Mouse (Mus musculus) hindbrain, embryonic 14.5 days (tissue): ENCODE results near the gene Dnajc12. TPM values are rescaled to one million over a fixed set of nuclear protein-coding genes. Genes with fewer than 3 reads are reported as not detected.

Experiments used
- ATAC-seq: fragments of 200-750 bp; cut with Nextera tagmentation; 2 replicates; pipeline ENCODE4 v1.8.0; 2017; ENCODE audit warnings: moderate number of reproducible peaks, mild to moderate bottlenecking, moderate TSS enrichment, moderate library complexity; ENCODE audit not compliant: low FRiP score
- DNase-seq: peaks from one replicate; pipeline ENCODE4 v3.0.0-alpha.2; 2015; ENCODE audit warnings: low spot score
- H3K27ac ChIP-seq: fragments of 300-500 bp; sonication (generic); 2 replicates; pipeline ENCODE4 v1.5.1; 2014; ENCODE audit warnings: mild to moderate bottlenecking, moderate library complexity
- H3K27me3 ChIP-seq: fragments of 300-500 bp; sonication (generic); 2 replicates; pipeline ENCODE4 v1.6.1; 2014; ENCODE audit warnings: mild to moderate bottlenecking, low read length, mixed read lengths; ENCODE audit not compliant: control insufficient read depth, insufficient read depth
- H3K36me3 ChIP-seq: fragments of 300-500 bp; sonication (generic); replicated peaks from 2 replicates; pipeline ENCODE4 v1.6.1; 2014; ENCODE audit not compliant: control insufficient read depth, insufficient read depth
- H3K4me1 ChIP-seq: fragments of 300-500 bp; sonication (generic); replicated peaks from 2 replicates; pipeline ENCODE4 v1.6.1; 2014; ENCODE audit warnings: antibody characterized with exemption, low read length, mixed read lengths; ENCODE audit not compliant: control insufficient read depth, insufficient read depth
- H3K4me2 ChIP-seq: fragments of 300-500 bp; sonication (generic); replicated peaks from 2 replicates; pipeline ENCODE4 v1.6.1; 2014; ENCODE audit warnings: mild to moderate bottlenecking, moderate library complexity
- H3K4me3 ChIP-seq: fragments of 300-500 bp; sonication (generic); replicated peaks from 2 replicates; pipeline ENCODE4 v1.5.1; 2014; ENCODE audit warnings: mild to moderate bottlenecking, low read length
- H3K9ac ChIP-seq: fragments of 300-500 bp; sonication (generic); 2 replicates; pipeline ENCODE4 v1.6.1; 2014
- H3K9me3 ChIP-seq: fragments of 300-500 bp; sonication (generic); 2 replicates; pipeline ENCODE4 v1.6.1; 2016; ENCODE audit warnings: low read length; ENCODE audit not compliant: control insufficient read depth
- WGBS: fragments of 180-500 bp; shearing (Covaris S2); extraction: QIAGEN DNeasy Blood & Tissue Kit; methylation state at CpG from one replicate; pipeline ENCODE4 v1.1.7; 2014; 5-methylcytosine and 5-hydroxymethylcytosine counted together
- polyA plus RNA-seq: library from polyadenylated mRNA; unstranded; fragments of >200 nt; fragmentation: Nextera tagmentation; extraction: Ambion mirVana; gene quantifications from 2 replicates; pipeline ENCODE4 v1.2.1, GENCODE M21; 2014

Gene Dnajc12
- polyA plus RNA-seq, 1 experiment from 2014 or later = 23.4 TPM

DNA sequence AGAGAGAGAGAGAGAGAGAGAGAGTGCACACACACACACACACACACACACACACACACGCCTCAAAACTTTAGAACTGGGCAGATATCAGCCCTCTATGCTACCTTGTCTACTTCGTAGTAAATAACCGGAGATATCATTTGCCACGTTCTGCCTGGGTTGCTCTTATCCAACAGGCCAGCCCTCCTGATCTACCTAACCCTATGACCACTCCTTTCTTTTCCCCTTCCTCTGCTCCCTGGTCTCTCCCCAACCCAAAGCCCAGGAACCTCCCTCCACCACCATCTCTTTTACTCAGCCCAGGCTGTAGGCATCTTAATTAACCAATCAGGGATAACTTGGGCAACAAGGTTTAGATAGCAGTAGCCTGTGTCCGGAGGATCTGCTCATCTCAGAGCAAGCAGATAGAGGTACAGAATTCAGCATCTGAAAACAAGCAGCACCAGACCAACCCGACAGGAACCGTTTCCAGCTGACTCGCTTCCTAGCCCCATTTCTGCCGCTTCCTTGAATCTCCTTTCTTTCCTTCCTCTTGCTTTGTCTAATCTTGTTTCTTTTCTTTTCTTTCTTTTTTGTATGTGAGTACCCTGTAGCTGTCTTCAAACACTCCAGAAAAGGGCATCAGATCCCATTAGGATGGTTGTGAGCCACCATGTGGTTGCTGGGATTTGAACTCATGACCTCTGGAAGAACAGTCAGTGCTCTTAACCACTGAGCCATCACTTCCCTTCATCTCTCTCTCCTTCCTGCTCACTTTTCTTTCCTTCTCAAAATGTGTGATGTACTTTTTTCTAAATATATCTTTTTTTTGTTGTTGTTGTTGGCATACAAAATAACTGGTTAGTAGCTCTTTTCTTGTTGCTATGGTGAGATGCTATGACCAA lies 41.6 kb downstream of the Dnajc12 start:
- 82% methylated on average over 9 of the region's 9 CpGs for WGBS
- Histone ChIP-seq H3K4me3 (no peak overlapping the region), H3K27ac (no peak overlapping the region), H3K36me3 (no peaks in the 10 kb centered on the region), H3K4me1 (no peaks in the 10 kb centered on the region), H3K9me3 (no peaks in the 10 kb centered on the region), H3K4me2 (no peak overlapping the region), H3K27me3 (no peaks in the 10 kb centered on the region), H3K9ac (no peak overlapping the region)
- no peak for DNase-seq
- no peak for ATAC-seq

DNA sequence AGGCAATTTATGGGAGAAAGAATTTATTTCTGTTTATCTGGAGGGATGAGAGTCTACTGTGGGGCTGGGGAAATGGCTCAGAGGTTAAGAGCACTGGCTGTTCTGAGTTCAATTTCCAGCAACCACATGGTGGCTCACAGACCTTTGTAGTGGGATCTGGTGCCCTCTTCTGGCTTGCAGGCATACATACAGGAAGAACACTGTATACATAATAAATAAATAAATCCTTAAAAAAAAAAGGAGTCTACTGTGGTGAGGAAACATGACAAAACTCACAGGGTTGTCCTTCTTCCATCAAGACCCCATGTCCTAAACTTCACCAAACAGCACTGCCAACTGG lies 42.2 kb downstream of the Dnajc12 start:
- ATAC-seq = no peak
- no peak for DNase-seq

DNA sequence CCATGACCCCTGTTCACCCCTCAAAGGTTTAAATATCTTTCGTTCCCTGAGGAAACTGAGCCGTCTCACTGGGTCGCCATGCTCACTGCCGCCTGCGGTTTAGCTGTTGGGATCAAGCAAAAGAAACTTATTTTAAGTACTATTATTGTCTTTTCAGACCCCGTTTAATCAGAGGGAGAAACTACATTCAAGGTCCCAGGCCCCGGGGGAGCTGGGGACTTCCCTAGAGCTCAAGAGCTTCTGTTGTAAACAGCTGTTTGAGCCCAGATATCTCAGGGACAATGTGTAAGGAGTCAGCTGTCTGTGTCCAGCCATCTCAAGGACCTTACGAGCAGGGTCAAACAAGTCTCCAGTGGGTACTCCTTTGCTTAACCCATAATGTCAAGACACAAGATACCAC lies 44.9 kb downstream of the Dnajc12 start:
- WGBS = 84% methylated on average over 8 of the region's 8 CpGs
- no peak for DNase-seq
- Histone ChIP-seq H3K4me1 (no peaks in the 10 kb centered on the region), H3K4me2 (no peak overlapping the region), H3K4me3 (no peak overlapping the region), H3K9ac (no peak overlapping the region), H3K27ac (no peak overlapping the region), H3K27me3 (no peaks in the 10 kb centered on the region), H3K36me3 (no peaks in the 10 kb centered on the region), H3K9me3 (no peaks in the 10 kb centered on the region)
- no peak for ATAC-seq

More for the DNA sequence above, 42.2 kb downstream of the Dnajc12 start:
- Histone ChIP-seq H3K27me3 (no peaks in the 10 kb centered on the region), H3K4me1 (no peaks in the 10 kb centered on the region), H3K4me2 (no peak overlapping the region), H3K9me3 (no peaks in the 10 kb centered on the region), H3K27ac (no peak overlapping the region), H3K9ac (no peak overlapping the region), H3K4me3 (no peak overlapping the region), H3K36me3 (no peaks in the 10 kb centered on the region)

DNA sequence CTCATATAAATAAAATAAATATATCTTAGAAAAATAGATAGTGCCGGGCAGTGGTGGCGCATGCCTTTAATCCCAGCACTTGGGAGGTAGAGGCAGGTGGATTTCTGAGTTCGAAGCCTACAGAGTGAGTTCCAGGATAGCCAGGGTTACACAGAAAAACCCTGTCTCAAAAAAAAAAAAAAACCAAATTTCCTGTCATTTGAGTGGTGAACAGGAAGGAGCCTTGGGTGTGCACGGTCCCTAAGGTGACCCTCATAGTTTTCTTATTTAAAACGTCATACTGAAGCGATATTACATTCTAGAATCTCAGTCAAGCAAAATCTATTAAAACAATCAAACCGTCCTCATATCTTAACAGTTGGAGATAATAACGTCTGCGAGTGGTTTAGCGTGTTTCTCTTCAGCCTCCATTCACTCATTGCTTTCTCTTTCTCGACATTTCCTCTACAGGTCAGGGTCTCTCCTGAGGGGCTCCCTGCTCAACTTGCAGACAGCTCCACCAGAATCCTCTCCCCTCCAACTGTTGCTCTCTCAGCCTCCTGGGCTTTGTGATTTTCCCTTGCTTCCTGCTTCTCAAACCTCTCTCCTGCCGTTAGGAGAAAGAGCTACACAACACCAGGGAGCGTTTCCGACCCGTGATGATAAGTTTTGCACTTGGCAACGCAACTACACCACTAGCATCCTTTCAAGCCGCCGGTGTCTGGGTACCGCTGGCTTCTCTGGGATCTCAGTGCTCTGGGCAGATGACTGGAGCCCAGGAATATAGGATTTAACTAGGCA lies 46.2 kb downstream of the Dnajc12 start:
- peak overlapping the region; percentile 51 for H3K4me3 ChIP-seq
- H3K36me3 ChIP-seq = no peaks in the 10 kb centered on the region
- ATAC-seq (no peak), DNase-seq (peak; percentile 29)
- peak overlapping the region; percentile 44 for H3K9ac ChIP-seq
- H3K4me1 ChIP-seq = no peaks in the 10 kb centered on the region
- no peaks in the 10 kb centered on the region for H3K27me3 ChIP-seq
- no peak overlapping the region for H3K27ac ChIP-seq
- peak overlapping the region; percentile 69 for H3K4me2 ChIP-seq
- H3K9me3 ChIP-seq = no peaks in the 10 kb centered on the region
- WGBS = 29% methylated on average over 19 of the region's 19 CpGs

DNA sequence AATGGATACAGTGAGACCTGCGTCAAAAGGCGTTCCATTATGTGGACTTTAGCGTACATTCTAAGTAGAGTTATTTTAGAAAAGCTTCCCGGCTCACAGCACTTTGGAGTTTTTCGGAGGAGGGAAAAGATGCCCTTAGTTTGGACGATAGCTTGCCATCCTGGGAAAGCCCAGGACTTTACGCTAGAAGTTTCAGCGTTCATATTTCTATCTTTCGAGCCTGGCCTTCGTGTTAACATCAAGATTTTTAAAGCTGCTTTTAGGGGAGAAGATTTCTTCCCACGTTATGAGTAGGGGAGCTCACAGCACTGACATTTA lies 46.7 kb downstream of the Dnajc12 start:
- no peaks in the 10 kb centered on the region for H3K36me3 ChIP-seq
- H3K4me2 ChIP-seq = peak overlapping the region; percentile 69
- no peak overlapping the region for H3K27ac ChIP-seq
- no peaks in the 10 kb centered on the region for H3K9me3 ChIP-seq
- no peaks in the 10 kb centered on the region for H3K27me3 ChIP-seq
- no peaks in the 10 kb centered on the region for H3K4me1 ChIP-seq
- peak overlapping the region; percentile 44 for H3K9ac ChIP-seq
- no peak; the same call in 1 of the 2 replicates for ATAC-seq
- WGBS = 4% methylated on average over 11 of the region's 11 CpGs
- H3K4me3 ChIP-seq = peak overlapping the region; percentile 51
- DNase-seq = peak; percentile 44

DNA sequence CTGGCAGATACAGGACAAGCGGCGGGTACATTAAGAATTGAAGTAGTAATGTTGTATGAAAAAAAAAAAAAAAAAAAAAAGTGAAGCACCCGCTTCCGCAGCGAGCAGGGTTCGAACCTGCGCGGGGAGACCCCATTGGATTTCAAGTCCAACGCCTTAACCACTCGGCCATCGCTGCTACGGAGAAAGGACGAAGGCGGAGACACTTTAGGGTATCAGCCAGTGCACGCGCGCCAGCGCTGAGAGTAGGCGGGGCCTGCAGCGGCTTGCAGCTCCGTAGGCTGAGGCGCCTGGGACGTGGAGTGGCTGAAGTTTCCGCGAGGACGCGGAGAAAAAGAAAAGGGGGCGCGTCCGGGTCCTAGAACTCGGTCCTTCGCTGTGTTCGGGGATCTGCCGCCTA lies 47.1 kb downstream of the Dnajc12 start:
- peak overlapping the region; percentile 44 for H3K9ac ChIP-seq
- no peaks in the 10 kb centered on the region for H3K9me3 ChIP-seq
- under 1% methylated on average over 34 of the region's 34 CpGs for WGBS
- peak overlapping the region; percentile 69 for H3K4me2 ChIP-seq
- H3K4me3 ChIP-seq = peak overlapping the region; percentile 51
- no peaks in the 10 kb centered on the region for H3K27me3 ChIP-seq
- no peaks in the 10 kb centered on the region for H3K4me1 ChIP-seq
- peak overlapping the region; percentile 12 for H3K27ac ChIP-seq
- no peaks in the 10 kb centered on the region for H3K36me3 ChIP-seq
- DNase-seq (peak; percentile 100), ATAC-seq (peak; percentile 92)

DNA sequence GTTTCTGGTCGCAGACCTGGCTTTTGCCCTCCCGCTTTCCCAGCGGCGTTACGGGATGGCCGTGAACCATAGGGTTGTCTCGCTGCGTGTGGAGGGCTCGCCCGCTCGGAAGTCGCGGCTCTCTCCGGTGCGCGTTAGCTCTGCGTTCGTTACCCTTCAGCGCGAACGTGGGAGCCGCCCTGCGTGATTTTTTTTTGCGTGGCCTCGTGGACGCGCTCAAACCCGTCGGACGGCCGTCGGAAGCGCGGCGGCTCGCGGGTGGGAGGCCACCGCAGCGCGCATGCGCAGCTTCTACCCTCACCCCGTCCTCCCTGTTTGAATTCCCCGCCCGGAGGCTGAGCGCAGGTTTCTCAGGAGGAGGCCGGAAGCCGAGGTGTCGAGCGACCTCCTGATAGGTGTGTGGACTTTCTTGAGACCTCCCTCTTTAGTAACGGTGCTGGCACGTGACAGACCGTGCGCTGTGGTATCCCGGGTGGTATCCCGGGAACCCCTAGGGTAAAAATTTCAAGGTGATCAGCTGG lies 47.6 kb downstream of the Dnajc12 start, which contains the start of gene Ctnna3:
Gene Ctnna3, plus strand, starts transcription at position 314 of the 521 bp plus-strand sequence.
- Histone ChIP-seq H3K9me3 (no peaks in the 10 kb centered on the region), H3K4me3 (peak within 1 kb of the TSS; percentile 51), H3K36me3 (no peaks in the 10 kb centered on the region), H3K4me2 (peak within 1 kb of the TSS; percentile 69), H3K4me1 (no peaks in the 10 kb centered on the region), H3K9ac (peak within 1 kb of the TSS; percentile 44), H3K27ac (peak within 1 kb of the TSS; percentile 12), H3K27me3 (no peaks in the 10 kb centered on the region)
- 0% methylated on average over 55 of the region's 55 CpGs for WGBS
- ATAC-seq (peak; percentile 96), DNase-seq (peak; percentile 92)

DNA sequence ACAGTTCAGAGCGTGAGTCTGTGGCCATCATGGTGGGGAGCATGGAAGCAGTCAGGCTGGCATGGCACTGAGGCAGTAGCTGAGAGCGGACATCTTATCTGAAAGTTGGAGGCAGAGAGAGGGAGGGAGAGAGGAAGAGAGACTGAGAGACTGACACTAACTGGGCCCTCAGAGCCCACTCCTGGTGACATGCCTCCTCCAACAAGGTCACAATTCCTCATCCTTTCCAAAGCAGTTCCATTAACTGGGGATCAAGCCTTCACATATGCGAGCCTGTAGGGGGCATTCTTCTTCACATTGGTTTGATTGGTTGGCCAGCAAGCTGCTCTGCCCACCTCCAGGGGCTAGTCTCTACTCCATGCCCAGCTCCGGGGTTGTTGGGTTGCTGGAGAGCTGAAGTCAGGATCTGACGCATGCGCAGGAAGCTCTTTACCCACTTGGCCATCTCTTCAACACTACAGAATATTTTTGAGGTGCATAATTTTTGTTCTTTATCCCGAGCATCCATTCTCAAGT lies 49.0 kb downstream of the Dnajc12 start:
- no peak for ATAC-seq
- DNase-seq = no peak
- Histone ChIP-seq H3K27ac (no peak overlapping the region), H3K4me2 (no peak overlapping the region), H3K4me3 (no peak overlapping the region), H3K9ac (no peak overlapping the region), H3K9me3 (no peaks in the 10 kb centered on the region), H3K4me1 (no peaks in the 10 kb centered on the region), H3K27me3 (no peaks in the 10 kb centered on the region), H3K36me3 (no peaks in the 10 kb centered on the region)
- 92% methylated on average over 7 of the region's 7 CpGs for WGBS

DNA sequence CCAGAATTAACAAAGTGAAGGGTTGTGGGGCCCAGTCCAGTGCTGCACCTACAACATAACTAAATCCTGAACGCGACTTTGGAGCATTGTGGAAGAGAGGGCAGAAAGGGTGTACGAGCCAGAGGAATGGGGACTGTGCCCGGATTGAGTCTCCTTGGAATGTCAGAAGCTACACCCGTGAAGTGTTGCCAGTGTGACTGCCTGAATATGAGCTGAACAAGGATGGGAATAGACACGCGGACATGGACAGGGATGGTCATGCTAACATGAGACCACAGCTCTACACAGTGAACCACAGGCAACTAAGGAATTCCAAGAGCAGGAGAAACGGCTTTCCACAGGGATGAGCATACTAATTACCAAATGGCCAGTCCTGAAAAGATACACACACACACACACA lies 49.9 kb downstream of the Dnajc12 start:
- H3K27me3 ChIP-seq = no peaks in the 10 kb centered on the region
- H3K9ac ChIP-seq = no peak overlapping the region
- no peaks in the 10 kb centered on the region for H3K4me1 ChIP-seq
- 95% methylated on average over 8 of the region's 8 CpGs for WGBS
- no peak for DNase-seq
- ATAC-seq = no peak
- H3K36me3 ChIP-seq = no peaks in the 10 kb centered on the region
- no peaks in the 10 kb centered on the region for H3K9me3 ChIP-seq
- no peak overlapping the region for H3K4me3 ChIP-seq
- no peak overlapping the region for H3K4me2 ChIP-seq
- H3K27ac ChIP-seq = no peak overlapping the region
